Mouse (Mus musculus) thymus, adult 18-20 months (tissue): Measurements from ENCODE around the gene Samd7.
"Not testable (repeated sequence)": the region's sequence is repeated elsewhere in the genome, so short reads cannot be mapped to it uniquely, and the experiment has no call there.

Source experiments
- DNase-seq, 2 experiments: peaks; one replicate each; pipeline ENCODE4 v3.0.0; 2022; ENCODE audit warnings: mixed read lengths in 2 of 2

Gene Samd7

GRCm38 (mm10) chr3:30746006-30746405 is at the start of gene Samd7:
Gene Samd7, plus strand, starts transcription at chr3:30746293.
- DNase-seq, result no peak

GRCm38 (mm10) chr3:30696346-30696745 is 49.7 kb upstream of the Samd7 start:
- DNase-seq, result no peak

GRCm38 (mm10) chr3:30697891-30698290 is 48.2 kb upstream of the Samd7 start:
- no peak for DNase-seq

GRCm38 (mm10) chr3:30699711-30700505 is 46.2 kb upstream of the Samd7 start, which contains the start of gene Lrrc31:
Gene Lrrc31, minus strand, starts transcription at chr3:30699843.
- DNase-seq, result not testable (repeated sequence)

GRCm38 (mm10) chr3:30705977-30706376 is 40.1 kb upstream of the Samd7 start:
- no peak for DNase-seq

GRCm38 (mm10) chr3:30706614-30707276 is 39.3 kb upstream of the Samd7 start:
- no peak for DNase-seq

- DNase-seq, result no peak
These were observed 35.9 kb upstream of the Samd7 start for GRCm38 (mm10) chr3:30710191-30710590.

GRCm38 (mm10) chr3:30713334-30713733 is 32.8 kb upstream of the Samd7 start:
- no peak for DNase-seq

- no peak for DNase-seq
These were observed 27.4 kb upstream of the Samd7 start for GRCm38 (mm10) chr3:30718649-30719048.

- no peak for DNase-seq
These were observed 24.1 kb upstream of the Samd7 start for GRCm38 (mm10) chr3:30722036-30722435.

GRCm38 (mm10) chr3:30722461-30722860 is 23.6 kb upstream of the Samd7 start:
- DNase-seq, result no peak

- no peak for DNase-seq
These were observed 22.9 kb upstream of the Samd7 start for GRCm38 (mm10) chr3:30723179-30723578.

GRCm38 (mm10) chr3:30724105-30724824 is 21.8 kb upstream of the Samd7 start:
- DNase-seq, result no peak

- DNase-seq, result no peak
These were observed 21.1 kb upstream of the Samd7 start for GRCm38 (mm10) chr3:30724848-30725465.

- DNase-seq, result no peak
These were observed 20.6 kb upstream of the Samd7 start for GRCm38 (mm10) chr3:30725514-30725913.

GRCm38 (mm10) chr3:30727209-30727608 is 18.9 kb upstream of the Samd7 start:
- no peak for DNase-seq

GRCm38 (mm10) chr3:30729046-30729445 is 17.0 kb upstream of the Samd7 start:
- DNase-seq, result no peak

- no peak for DNase-seq
These were observed 9.3 kb upstream of the Samd7 start for GRCm38 (mm10) chr3:30736809-30737208.

- no peak for DNase-seq
These were observed 4.8 kb upstream of the Samd7 start for GRCm38 (mm10) chr3:30741306-30741705.

GRCm38 (mm10) chr3:30742891-30743290 is 3.2 kb upstream of the Samd7 start:
- no peak for DNase-seq

GRCm38 (mm10) chr3:30748316-30748715 is 2.2 kb downstream of the Samd7 start:
- DNase-seq, result no peak

GRCm38 (mm10) chr3:30754696-30755095 is 8.6 kb downstream of the Samd7 start:
- no peak for DNase-seq

GRCm38 (mm10) chr3:30764877-30765276 is 18.8 kb downstream of the Samd7 start:
- no peak for DNase-seq
